Mouse (Mus musculus) E14TG2a.4 (cell line): ENCODE data around the gene Mov10l1.

ENCODE experiments used
- CTCF ChIP-seq: conservative IDR thresholded peaks from 2 replicates; pipeline ENCODE4 v1.5.1; 2014; ENCODE audit warnings: low read length
- NANOG ChIP-seq: IDR thresholded peaks from 2 replicates; pipeline ENCODE4 v1.6.1; 2014; ENCODE audit warnings: borderline replicate concordance, low read length, mixed read lengths
- POU5F1 ChIP-seq: IDR thresholded peaks from 2 replicates; pipeline ENCODE4 v1.6.1; 2014; ENCODE audit warnings: low read length, borderline replicate concordance

DNA sequence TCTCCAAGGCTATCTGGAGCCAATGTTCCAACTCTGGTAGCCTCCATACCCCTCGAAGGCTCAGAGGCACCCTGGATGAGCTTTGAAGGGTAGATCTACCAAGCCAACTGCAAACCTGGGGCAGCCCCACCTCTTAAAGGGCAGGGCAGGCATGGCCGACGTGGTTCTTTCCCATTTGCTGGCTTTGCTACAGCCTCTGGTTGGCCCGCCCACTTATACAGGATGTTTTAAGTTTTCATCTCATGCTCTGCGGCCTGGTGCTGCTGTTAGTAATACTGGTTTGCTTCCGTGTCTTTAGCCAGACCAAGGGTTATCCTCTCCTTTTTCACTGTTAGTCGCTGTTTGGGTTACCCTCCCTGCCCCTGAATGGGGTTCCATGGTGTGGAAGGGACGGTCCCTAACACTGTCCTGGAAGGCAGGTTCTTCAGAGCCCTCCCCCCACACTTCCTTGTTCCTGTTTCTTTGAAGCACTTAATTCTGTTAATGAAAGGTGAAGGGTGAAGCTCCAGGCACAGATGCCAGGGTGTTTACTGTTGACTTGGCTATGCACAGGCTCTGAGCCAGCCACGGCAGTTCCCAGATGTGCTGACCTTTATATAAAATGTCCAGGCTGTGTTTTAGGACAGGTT, 95.6 kb downstream of the Mov10l1 start:
- TF ChIP-seq CTCF (no peak), NANOG (no peak), POU5F1 (no peak)
